Mouse (Mus musculus) testis, adult 2 months (tissue): ENCODE measurements around the gene Cfap161. TPM values are rescaled to one million over a fixed set of nuclear protein-coding genes. Genes with fewer than 3 reads are reported as not detected.
A peak's percentile ranks its signal among the peaks of the same experiment; 100 is the strongest.

Experiments used
- H3K27ac ChIP-seq: fragments of 200-500 bp; 2 replicates; pipeline ENCODE4 v1.5.1; 2012; ENCODE audit warnings: low read depth, low read length; ENCODE audit not compliant: control insufficient read depth, insufficient read depth
- H3K27me3 ChIP-seq: fragments of 200-500 bp; 2 replicates; pipeline ENCODE4 v1.6.1; 2012; ENCODE audit warnings: mild to moderate bottlenecking, low read length, moderate library complexity; ENCODE audit not compliant: control insufficient read depth, insufficient read depth
- H3K36me3 ChIP-seq: fragments of 200-500 bp; 2 replicates; pipeline ENCODE4 v1.6.1; 2012; ENCODE audit warnings: mild to moderate bottlenecking, low read length; ENCODE audit not compliant: control insufficient read depth, insufficient read depth
- H3K4me1 ChIP-seq: fragments of 200-500 bp; 2 replicates; pipeline ENCODE4 v1.6.1; 2012; ENCODE audit warnings: low read length; ENCODE audit not compliant: control insufficient read depth, insufficient read depth
- H3K4me3 ChIP-seq: fragments of 200-500 bp; 2 replicates; pipeline ENCODE4 v1.5.1; 2012; ENCODE audit warnings: low read depth, mild to moderate bottlenecking, low read length, moderate library complexity, mixed read lengths; ENCODE audit not compliant: control insufficient read depth
- CTCF ChIP-seq: fragments of 200-500 bp; IDR thresholded peaks from 2 replicates; pipeline ENCODE4 v1.5.1; 2012; ENCODE audit warnings: low read depth, mild to moderate bottlenecking, inconsistent platforms, low read length, moderate library complexity; ENCODE audit not compliant: control insufficient read depth, insufficient read depth, insufficient replicate concordance
- POLR2A ChIP-seq: fragments of 200-500 bp; IDR thresholded peaks from 2 replicates; pipeline ENCODE4 v1.6.1; 2012; ENCODE audit warnings: low read depth, mild to moderate bottlenecking, inconsistent platforms, low read length, moderate library complexity; ENCODE audit not compliant: control insufficient read depth
- polyA plus RNA-seq: library from polyadenylated mRNA; depleted of rRNA; stranded (reverse); fragments of >200 nt; gene quantifications from 2 replicates; pipeline ENCODE4 v1.2.3, GENCODE M21; 2012

The Cfap161 gene
- polyA plus RNA-seq, 1 experiment, result 59.4 TPM

DNA sequence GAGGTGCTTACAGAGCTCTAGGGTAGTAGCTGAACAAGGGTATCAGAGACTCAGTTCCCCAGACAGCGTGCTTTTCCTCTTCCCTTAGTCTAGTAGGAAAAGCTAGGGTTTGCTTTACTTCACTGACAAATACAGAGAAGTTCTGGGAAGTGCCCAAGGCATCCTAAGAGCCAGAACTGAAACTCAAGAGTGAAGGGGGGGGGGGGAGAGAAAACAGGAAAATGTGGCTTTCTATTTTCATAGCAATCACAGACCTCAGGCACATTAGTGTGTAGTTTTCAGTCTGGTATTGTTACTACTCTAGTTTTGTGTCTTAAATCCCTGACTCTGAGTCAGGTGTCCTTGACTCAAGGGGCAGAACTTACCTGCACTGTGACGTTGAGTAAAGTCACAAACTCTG, 7.3 kb upstream of the Cfap161 start:
- Histone ChIP-seq H3K27me3 (no peaks in the 10 kb centered on the region), H3K4me3 (no peak overlapping the region), H3K27ac (no peak overlapping the region), H3K36me3 (no peaks in the 10 kb centered on the region), H3K4me1 (no peaks in the 10 kb centered on the region)
- TF ChIP-seq POLR2A (no peak), CTCF (no peak)

DNA sequence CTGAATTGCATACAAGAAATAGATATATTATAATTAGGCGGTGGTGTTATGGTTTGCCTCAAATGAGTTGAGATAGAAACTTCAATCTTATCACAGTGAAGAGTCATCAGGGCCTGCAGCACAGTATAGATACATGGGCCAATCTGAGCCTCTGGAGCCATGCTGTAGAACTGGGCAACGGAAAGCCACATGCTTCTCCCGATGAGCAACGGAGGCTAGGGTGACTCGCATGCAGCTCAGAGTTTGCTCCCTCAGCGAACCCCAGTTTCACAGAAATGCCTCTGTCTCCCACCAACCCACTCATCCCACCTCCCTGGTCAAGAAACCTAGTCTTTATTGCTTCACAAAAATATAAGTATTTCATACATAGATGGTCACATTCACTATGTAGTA, 6.8 kb upstream of the Cfap161 start:
- Histone ChIP-seq H3K4me3 (no peak overlapping the region), H3K27ac (no peak overlapping the region), H3K4me1 (no peaks in the 10 kb centered on the region), H3K36me3 (no peaks in the 10 kb centered on the region), H3K27me3 (no peaks in the 10 kb centered on the region)
- TF ChIP-seq CTCF, result no peak
- TF ChIP-seq POLR2A, result no peak

DNA sequence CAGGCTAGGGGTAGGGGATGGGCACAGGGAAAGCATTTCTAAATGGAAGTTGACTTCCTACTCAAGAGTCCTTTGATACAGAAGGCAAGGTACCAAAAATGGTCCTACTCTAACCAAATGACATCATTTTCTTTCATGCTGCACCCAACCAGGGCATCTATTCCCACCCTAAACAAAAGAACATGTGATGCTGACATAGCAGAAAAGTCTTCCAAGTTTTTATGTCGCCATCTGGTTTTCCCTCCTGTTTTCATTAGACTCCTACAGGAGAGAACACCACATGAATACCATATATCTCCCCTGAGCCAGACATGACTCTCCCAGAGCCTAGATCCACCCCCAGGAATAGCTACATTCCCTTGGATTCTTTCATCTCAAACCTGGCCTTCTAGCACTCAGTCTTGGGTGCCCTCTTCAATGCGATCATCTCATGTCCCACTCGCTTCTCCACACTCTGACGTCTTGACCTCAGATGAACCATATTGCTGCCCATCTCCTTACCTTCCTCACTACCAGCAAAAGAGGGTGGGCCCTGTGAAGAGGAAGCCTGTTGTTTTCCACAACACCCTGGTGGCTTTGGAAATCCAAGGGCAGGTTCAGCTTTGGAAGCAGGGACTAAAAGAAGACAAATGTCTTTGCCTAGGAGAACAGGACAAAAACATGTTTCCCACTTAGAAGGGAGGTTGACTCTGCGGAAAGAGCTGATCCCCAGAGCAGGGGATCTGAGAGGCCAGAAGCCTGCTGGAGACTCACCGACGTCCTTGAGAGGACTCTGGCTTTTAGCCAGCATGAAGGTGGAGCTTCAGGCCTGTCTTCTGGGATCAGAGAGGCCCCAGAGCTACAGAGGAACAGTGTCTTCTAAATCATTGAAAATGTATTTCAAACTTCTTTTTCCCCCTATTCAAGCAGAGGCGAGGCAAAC, 6.1 kb upstream of the Cfap161 start:
- TF ChIP-seq CTCF, result no peak
- H3K27me3 ChIP-seq, result no peaks in the 10 kb centered on the region
- no peaks in the 10 kb centered on the region for H3K4me1 ChIP-seq
- no peak overlapping the region for H3K4me3 ChIP-seq
- H3K27ac ChIP-seq, result no peak overlapping the region
- no peaks in the 10 kb centered on the region for H3K36me3 ChIP-seq

DNA sequence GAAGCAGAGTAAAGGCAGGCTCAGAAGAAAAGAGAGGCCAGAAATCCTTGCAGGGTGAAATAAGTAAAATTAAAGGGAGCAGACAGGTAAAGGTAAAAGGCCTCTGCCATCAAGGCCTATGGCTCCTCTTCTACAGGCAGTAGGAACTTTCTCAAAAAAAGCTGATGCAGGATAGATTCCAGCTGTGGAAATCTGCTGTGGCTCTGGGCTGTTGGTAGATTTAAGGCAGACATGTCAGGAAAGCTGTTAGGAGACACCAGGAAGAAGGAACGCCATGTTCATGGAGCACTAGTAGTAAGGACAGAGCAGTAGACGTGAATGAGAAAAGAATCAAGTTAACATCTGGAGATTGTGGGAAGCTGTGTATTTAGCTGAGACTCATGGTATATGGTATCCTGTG, 5.4 kb upstream of the Cfap161 start:
- Histone ChIP-seq H3K36me3 (no peaks in the 10 kb centered on the region), H3K27ac (no peak overlapping the region), H3K4me3 (no peak overlapping the region), H3K27me3 (no peaks in the 10 kb centered on the region), H3K4me1 (no peaks in the 10 kb centered on the region; the same call in 1 of the 2 replicates)
- TF ChIP-seq POLR2A (no peak), CTCF (no peak)

DNA sequence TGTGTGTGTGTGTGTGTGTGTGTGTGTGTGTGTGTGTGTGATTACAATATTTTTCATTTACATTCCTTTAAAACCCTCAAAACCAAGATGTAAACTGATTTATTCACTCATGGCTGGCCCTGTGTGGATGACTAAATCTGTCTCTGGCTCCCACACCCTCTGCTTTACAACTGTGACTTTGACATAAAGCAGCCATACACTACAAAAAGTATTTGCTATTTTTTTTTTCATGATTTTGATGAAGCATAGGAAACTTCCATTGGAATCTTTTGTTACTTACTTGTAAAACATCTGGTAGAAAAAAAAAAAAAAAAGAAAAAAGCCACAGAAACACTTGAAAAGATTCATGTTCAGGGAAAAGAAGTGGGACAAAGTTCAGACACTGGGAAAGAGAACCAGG, 3.3 kb upstream of the Cfap161 start:
- H3K27me3 ChIP-seq, result no peaks in the 10 kb centered on the region
- H3K36me3 ChIP-seq, result no peaks in the 10 kb centered on the region
- no peak overlapping the region for H3K27ac ChIP-seq
- TF ChIP-seq CTCF, result no peak
- no peak for TF ChIP-seq POLR2A
- peaks cover 9% of the 10 kb centered on the region for H3K4me1 ChIP-seq
- H3K4me3 ChIP-seq, result no peak overlapping the region

DNA sequence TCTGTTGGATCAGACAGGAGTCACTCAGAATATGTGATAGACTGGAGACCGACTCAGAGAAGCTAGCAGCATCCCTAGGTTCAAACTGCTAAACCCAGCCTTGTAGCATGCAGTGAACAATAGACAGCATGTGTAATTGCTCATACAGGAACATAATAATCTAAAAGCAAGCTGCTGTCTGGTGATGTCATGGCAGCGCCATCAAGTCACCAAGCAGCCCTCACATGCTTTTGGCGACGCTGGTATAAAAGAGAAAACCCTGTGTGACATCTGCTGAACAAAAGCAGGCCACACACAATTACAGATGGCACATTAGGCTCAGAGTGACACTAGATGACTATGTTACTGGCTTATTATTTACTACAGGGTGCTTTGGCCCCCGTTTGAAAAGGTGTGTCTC, 1.5 kb upstream of the Cfap161 start:
- Histone ChIP-seq H3K4me3 (peak overlapping the region; percentile 4; the same call in 1 of the 2 replicates), H3K4me1 (peaks cover 9% of the 10 kb centered on the region), H3K36me3 (no peaks in the 10 kb centered on the region), H3K27ac (no peak overlapping the region), H3K27me3 (no peaks in the 10 kb centered on the region)
- no peak for TF ChIP-seq CTCF
- TF ChIP-seq POLR2A, result no peak

DNA sequence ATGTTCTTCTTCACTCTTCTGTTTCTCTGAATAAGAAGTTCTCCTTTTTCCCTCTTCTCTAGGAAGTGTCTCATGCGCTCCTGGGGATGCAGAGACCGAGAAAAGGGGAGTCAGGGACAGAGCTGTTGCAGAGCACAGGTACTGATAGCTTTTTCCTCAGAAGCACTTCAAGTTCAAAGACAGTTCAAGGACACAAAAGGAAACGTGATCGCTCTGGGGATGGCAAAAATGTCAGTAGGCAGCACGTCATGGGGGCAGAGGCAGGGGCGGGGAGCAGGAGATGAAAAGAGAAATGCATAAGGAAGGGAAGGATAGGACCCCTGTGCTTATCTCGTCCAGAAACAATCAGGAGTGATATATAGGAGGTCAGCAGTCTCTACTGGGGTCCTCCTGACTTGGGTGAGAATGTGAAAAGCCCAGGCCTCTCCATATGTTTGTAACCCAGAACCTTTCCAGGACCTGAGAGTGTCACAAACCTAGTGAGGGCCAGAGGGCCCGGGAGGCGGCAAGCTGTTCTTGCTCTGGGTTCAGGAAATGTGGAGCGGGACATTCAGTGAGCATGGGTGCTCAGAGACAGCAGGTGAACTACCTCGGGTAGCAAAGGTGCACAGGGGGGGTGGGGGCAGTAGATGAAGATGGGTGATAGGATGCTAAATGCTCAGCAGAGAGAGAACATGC, 535 bp downstream of the Cfap161 start:
- TF ChIP-seq POLR2A (no peak), CTCF (no peak)
- H3K36me3 ChIP-seq, result no peaks in the 10 kb centered on the region
- H3K27me3 ChIP-seq, result no peaks in the 10 kb centered on the region
- peak overlapping the region; percentile 71 for H3K27ac ChIP-seq
- H3K4me1 ChIP-seq, result peaks cover 9% of the 10 kb centered on the region
- H3K4me3 ChIP-seq, result peak overlapping the region; percentile 92
